Mouse (Mus musculus): ENCODE results near the gene Gm10337. TPM values are rescaled to one million over a fixed set of nuclear protein-coding genes. Genes with fewer than 3 reads are reported as not detected.

Gene Gm10337
- polyA plus RNA-seq, 1 experiment from 2014 or later: not detected

DNA sequence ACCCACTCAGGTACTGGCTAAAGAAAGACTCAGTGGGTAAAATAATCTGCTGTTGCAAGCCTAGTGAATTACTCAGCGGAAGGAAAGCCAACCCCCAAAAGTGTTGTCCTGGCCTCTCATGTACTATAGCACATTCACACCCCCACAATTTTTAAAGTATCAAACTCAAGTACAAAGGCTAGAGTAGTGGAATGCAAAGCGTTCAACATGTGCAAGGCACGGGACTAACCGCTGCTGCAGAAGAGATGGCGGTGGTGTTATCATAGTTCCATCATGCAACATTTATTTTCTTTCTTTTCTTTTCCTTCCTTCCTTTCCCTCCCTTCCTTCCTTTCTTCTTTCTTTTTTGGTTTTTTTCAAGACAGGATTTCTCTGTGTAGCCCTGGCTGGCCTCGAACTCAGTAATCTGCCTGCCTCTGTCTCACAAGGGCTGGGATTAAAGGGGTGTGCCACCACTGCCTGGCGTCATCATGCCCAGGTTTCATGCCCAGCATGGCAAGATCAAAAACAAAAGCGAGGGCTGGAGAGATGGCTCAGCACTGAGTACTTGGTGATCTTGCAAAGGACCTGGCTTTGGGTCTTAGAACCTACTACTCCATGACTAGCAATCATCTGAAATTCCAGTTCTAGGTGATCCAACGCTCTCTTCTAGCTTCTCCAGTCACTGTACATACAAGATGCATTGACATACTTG lies 2.4 kb downstream of the Gm10337 start:
- no peak overlapping the region for H3K4me3 ChIP-seq (ENCODE audit: low read depth, low read length)
- H3K36me3 ChIP-seq (ENCODE audit: insufficient read depth): peaks cover 52% of the 10 kb centered on the region
- H3K4me2 ChIP-seq: no peak overlapping the region
- ATAC-seq (ENCODE audit: insufficient read depth) (no peak), DNase-seq (no peak)
- 73% methylated on average over 9 of the region's 9 CpGs for WGBS
- no peak overlapping the region for H3K9ac ChIP-seq
- H3K27ac ChIP-seq (ENCODE audit: low read depth): no peak overlapping the region
- no peak for TF ChIP-seq CTCF (IDR thresholded peaks at IDR 0.05; ENCODE audit: low read depth)
- H3K27me3 ChIP-seq (ENCODE audit: insufficient read depth, low read length): no peaks in the 10 kb centered on the region
- no peaks in the 10 kb centered on the region for H3K9me3 ChIP-seq (ENCODE audit: low read depth, low read length)
- H3K4me1 ChIP-seq (ENCODE audit: insufficient read depth): peaks cover 5% of the 10 kb centered on the region; the same call in 1 of the 2 replicates

DNA sequence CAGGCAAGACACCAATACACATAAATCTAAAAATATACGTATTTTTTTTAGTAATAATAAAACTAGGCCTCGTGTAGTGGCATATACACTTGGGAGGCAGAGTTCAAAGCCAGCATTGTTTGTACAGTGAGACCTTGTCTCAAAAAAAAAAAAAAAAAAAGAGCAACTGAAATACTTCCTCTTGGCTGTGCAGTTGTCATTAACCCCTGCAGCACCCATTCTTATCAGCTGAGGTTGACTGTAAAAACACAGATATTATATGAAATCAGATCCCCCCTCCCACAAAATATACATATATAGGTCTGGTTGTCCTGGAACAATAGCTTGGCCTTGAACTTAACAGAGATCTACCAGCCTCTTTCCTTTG lies 2.9 kb downstream of the Gm10337 start:
- H3K4me1 ChIP-seq (ENCODE audit: insufficient read depth): peaks cover 10% of the 10 kb centered on the region; the same call in 1 of the 2 replicates
- H3K4me2 ChIP-seq: no peak overlapping the region
- no peak overlapping the region for H3K9ac ChIP-seq
- no peak overlapping the region for H3K4me3 ChIP-seq (ENCODE audit: low read depth, low read length)
- peaks cover 47% of the 10 kb centered on the region for H3K36me3 ChIP-seq (ENCODE audit: insufficient read depth)
- no peaks in the 10 kb centered on the region for H3K9me3 ChIP-seq (ENCODE audit: low read depth, low read length)
- no peak for TF ChIP-seq CTCF (IDR thresholded peaks at IDR 0.05; ENCODE audit: low read depth)
- DNase-seq (no peak), ATAC-seq (ENCODE audit: insufficient read depth) (no peak)
- H3K27me3 ChIP-seq (ENCODE audit: insufficient read depth, low read length): no peaks in the 10 kb centered on the region
- H3K27ac ChIP-seq (ENCODE audit: low read depth): no peak overlapping the region
- 22% methylated on average over 2 of the region's 2 CpGs for WGBS

DNA sequence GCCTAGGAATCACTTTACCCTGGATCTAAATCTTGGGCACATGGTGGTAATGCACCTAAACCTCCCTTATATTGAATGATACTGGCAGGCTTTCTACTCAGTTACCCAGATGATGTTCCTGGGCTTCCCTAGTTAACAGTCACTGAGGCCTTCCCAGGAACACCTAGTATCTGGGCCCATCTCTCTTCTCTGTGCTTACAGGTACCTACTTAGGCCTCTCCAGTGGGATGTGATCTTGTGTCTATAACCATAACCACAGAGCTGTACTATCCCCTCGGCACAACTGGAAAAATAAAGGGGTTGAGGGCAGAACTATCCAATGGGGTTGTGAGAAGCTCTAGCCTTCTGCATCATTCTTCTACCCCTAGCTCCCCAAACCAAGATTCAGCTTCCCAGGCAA lies 3.3 kb downstream of the Gm10337 start:
- WGBS: 78% methylated on average over 1 of the region's 1 CpGs
- Histone ChIP-seq H3K9ac (no peak overlapping the region), H3K4me1 (ENCODE audit: insufficient read depth) (peaks cover 10% of the 10 kb centered on the region; the same call in 1 of the 2 replicates), H3K27ac (ENCODE audit: low read depth) (no peak overlapping the region), H3K4me2 (no peak overlapping the region), H3K27me3 (ENCODE audit: insufficient read depth, low read length) (no peaks in the 10 kb centered on the region), H3K9me3 (ENCODE audit: low read depth, low read length) (no peaks in the 10 kb centered on the region), H3K4me3 (ENCODE audit: low read depth, low read length) (no peak overlapping the region), H3K36me3 (ENCODE audit: insufficient read depth) (peaks cover 43% of the 10 kb centered on the region)
- DNase-seq: no peak
- no peak for ATAC-seq (ENCODE audit: insufficient read depth)
- no peak for TF ChIP-seq CTCF (IDR thresholded peaks at IDR 0.05; ENCODE audit: low read depth)

DNA sequence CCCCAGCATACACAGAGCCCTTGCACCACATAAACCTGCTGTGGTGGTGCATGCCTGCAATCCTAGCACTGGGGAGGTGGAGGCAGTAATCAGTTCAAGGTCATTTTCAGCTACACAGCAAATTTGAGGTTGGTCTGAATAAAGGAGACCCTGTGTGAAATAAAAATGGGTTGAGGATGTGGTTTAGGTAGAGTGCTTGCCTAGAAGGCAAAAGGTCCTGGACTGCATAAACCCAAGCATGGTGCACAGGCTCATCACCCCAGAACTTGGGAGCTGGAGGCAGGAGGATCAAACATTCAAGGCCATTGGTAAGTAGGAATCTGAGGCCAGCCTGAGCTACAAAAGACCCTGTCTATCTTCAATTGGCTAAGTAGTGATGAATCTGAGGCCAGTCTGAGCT lies 4.0 kb downstream of the Gm10337 start:
- H3K4me1 ChIP-seq (ENCODE audit: insufficient read depth): peaks cover 10% of the 10 kb centered on the region; the same call in 1 of the 2 replicates
- no peak for DNase-seq
- H3K27ac ChIP-seq (ENCODE audit: low read depth): no peak overlapping the region
- TF ChIP-seq CTCF (IDR thresholded peaks at IDR 0.05; ENCODE audit: low read depth): no peak
- H3K4me2 ChIP-seq: no peak overlapping the region
- no peak for ATAC-seq (ENCODE audit: insufficient read depth)
- no peaks in the 10 kb centered on the region for H3K9me3 ChIP-seq (ENCODE audit: low read depth, low read length)
- H3K9ac ChIP-seq: no peak overlapping the region
- peaks cover 36% of the 10 kb centered on the region for H3K36me3 ChIP-seq (ENCODE audit: insufficient read depth)
- no peaks in the 10 kb centered on the region for H3K27me3 ChIP-seq (ENCODE audit: insufficient read depth, low read length)
- H3K4me3 ChIP-seq (ENCODE audit: low read depth, low read length): no peak overlapping the region

DNA sequence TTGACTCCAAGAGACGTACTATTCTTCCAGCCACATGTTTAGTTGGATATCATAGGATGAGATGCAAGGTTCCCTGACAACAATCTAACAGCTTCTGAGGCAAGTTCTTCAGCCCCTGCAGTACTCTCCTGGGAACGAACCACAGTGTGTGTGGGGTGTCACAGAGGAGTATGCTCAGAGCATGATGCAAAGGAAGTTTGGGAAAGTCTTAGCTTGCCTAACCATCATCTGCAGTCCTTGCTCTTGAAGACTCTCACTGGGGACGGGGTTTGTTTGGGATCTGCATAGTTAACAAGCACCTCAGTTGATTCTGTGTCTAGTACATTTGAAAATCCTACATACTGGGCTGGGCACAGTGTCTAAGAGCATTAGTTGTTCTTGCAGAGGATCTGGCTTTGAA lies 4.8 kb downstream of the Gm10337 start:
- peaks cover 29% of the 10 kb centered on the region for H3K36me3 ChIP-seq (ENCODE audit: insufficient read depth)
- no peaks in the 10 kb centered on the region for H3K9me3 ChIP-seq (ENCODE audit: low read depth, low read length)
- DNase-seq: no peak
- 75% methylated on average over 3 of the region's 3 CpGs for WGBS
- no peak overlapping the region for H3K4me3 ChIP-seq (ENCODE audit: low read depth, low read length)
- H3K9ac ChIP-seq: no peak overlapping the region
- H3K4me2 ChIP-seq: no peak overlapping the region
- no peak for TF ChIP-seq CTCF (IDR thresholded peaks at IDR 0.05; ENCODE audit: low read depth)
- H3K27ac ChIP-seq (ENCODE audit: low read depth): no peak overlapping the region
- ATAC-seq (ENCODE audit: insufficient read depth): no peak
- no peaks in the 10 kb centered on the region for H3K27me3 ChIP-seq (ENCODE audit: insufficient read depth, low read length)
- peaks cover 10% of the 10 kb centered on the region; the same call in 1 of the 2 replicates for H3K4me1 ChIP-seq (ENCODE audit: insufficient read depth)

DNA sequence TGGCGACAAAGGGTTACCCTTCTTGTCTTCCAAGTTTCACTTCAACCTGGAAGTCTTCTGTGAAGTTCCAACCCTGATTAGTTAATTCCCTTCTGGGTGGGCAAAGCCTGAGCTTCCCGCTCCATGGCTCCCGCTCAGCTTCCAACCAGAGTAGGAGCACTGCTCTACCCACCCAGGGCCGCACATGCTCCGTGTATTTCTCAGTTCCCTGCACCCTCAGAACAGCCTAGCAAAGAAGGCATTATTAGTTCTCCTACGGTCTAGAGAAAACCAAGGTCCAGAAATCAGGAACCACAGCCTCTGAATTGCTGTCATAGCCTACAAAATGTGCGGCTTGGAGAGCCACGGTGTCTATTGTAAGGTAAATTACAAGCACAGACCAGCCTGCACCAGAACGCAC lies 6.6 kb downstream of the Gm10337 start:
- H3K27ac ChIP-seq (ENCODE audit: low read depth): peak overlapping the region; percentile 77
- peak overlapping the region; percentile 49 for H3K4me3 ChIP-seq (ENCODE audit: low read depth, low read length)
- TF ChIP-seq CTCF (IDR thresholded peaks at IDR 0.05; ENCODE audit: low read depth): no peak
- ATAC-seq (ENCODE audit: insufficient read depth) (peak; percentile 52), DNase-seq (peak; percentile 44)
- peaks cover 11% of the 10 kb centered on the region; the same call in 1 of the 2 replicates for H3K36me3 ChIP-seq (ENCODE audit: insufficient read depth)
- H3K9me3 ChIP-seq (ENCODE audit: low read depth, low read length): no peaks in the 10 kb centered on the region
- peak overlapping the region; percentile 77 for H3K4me2 ChIP-seq
- H3K4me1 ChIP-seq (ENCODE audit: insufficient read depth): peaks cover 10% of the 10 kb centered on the region; the same call in 1 of the 2 replicates
- H3K9ac ChIP-seq: peak overlapping the region; percentile 49
- 4% methylated on average over 9 of the region's 9 CpGs for WGBS
- H3K27me3 ChIP-seq (ENCODE audit: insufficient read depth, low read length): no peaks in the 10 kb centered on the region

DNA sequence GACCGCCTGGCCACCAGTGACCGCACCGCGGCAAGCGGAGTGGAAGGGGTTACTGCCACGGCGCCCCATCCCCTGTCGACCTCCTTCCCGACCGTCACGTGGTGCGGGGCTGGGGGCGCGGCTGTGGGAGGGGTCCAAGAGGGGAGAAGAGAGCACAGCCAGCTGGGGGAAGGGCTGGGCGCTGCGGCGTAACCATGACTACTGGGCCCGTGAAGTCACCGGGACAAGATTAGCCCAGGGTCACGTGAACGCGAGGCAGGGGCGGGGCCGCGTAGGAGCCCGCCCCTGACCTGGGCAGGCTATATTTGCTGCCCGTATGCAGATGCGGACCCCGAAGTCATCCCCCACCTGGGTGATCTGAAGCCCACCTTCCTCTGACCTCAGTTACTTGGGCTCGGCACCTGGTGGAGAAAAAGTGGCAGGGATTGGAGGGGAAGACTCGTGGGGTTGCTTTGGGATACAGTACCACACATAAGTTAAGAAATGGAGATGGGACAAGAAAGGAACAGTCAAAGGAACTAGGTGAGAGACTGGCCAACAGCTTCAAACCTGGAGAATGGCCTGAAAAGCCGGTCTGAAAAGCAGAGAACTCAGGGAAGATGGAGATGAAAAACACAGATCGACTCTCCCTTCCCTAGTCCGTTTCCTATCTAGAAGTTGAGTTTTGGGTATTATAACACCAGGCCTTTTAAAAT lies 7.2 kb downstream of the Gm10337 start:
- Histone ChIP-seq H3K27me3 (ENCODE audit: insufficient read depth, low read length) (no peaks in the 10 kb centered on the region), H3K27ac (ENCODE audit: low read depth) (peak overlapping the region; percentile 77), H3K9me3 (ENCODE audit: low read depth, low read length) (no peaks in the 10 kb centered on the region), H3K4me1 (ENCODE audit: insufficient read depth) (peaks cover 15% of the 10 kb centered on the region), H3K4me2 (peak overlapping the region; percentile 77), H3K9ac (peak overlapping the region; percentile 49), H3K4me3 (ENCODE audit: low read depth, low read length) (peak overlapping the region; percentile 49), H3K36me3 (ENCODE audit: insufficient read depth) (peaks cover 7% of the 10 kb centered on the region; the same call in 1 of the 2 replicates)
- WGBS: 3% methylated on average over 34 of the region's 34 CpGs
- no peak for TF ChIP-seq CTCF (IDR thresholded peaks at IDR 0.05; ENCODE audit: low read depth)
- peak; percentile 94 for DNase-seq
- ATAC-seq (ENCODE audit: insufficient read depth): peak; percentile 93

Measured in lung, embryonic 14.5 days (tissue).